Mouse (Mus musculus) mouse embryonic stem cell (cell line): ENCODE results near the gene Ptov1.

Experiments used
- in situ Hi-C, 2 experiments: fragments of 300-500 bp; cut with MboI; formaldehyde crosslinking; loops; 1 replicate in 1 of 2; 3 replicates in 1 of 2; pipeline ENCODE4 v1.14.3; 2019 to 2020; ENCODE audit warnings: low sequenced_read_pairs in 2 of 2, low pct_unique_long_range_greater_than_20kb in 1 of 2, mixed read lengths in 1 of 2; ENCODE audit not compliant: unreplicated experiment in 1 of 2

Gene Ptov1

DNA sequence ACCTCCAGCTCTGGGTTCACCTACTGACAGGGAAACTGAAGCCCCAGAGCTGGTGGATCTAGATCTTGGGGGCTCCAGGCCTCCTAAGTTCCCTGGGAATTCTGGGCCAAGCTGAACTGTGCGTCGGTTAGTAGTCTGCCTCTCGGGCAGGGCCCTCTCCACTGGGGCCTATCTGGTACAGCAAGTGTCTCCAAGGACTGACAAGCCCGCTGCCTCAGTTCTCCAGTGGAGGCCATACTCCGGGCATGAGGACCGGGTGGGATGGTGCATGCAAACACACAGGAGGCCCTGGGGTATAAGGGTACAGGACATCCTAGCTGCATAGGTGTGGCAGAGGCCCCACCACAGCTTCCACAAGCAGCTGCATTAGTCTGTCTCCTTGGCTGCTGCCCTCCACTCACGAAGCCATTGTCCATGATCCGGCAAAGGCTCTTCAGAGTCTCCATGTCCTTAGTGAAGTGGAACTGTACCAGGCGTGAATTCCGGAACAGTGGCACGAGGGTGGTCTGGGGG lies 5.5 kb downstream of the Ptov1 start:
- in situ Hi-C loops = no loop called here

DNA sequence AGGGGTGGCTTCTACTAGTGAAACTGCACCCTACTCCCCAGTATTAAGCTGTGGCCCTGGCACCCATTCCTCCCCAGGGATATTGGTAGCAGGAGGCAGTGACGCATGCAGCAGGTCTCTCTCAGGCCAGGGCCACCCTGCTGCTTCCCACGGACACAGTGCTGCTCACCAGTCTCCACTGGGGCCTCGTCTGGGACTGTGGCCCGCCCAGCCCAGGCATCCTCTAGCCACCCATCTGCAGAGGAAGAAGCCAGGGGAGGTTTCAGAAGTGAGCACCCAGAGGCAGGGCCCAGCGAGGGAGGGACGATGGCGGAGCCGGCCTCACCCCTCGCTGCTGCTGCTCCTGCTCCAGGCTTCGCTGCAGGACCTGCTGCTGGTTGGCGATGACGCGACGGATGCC lies 6.4 kb downstream of the Ptov1 start:
- in situ Hi-C loops = no loop called here

DNA sequence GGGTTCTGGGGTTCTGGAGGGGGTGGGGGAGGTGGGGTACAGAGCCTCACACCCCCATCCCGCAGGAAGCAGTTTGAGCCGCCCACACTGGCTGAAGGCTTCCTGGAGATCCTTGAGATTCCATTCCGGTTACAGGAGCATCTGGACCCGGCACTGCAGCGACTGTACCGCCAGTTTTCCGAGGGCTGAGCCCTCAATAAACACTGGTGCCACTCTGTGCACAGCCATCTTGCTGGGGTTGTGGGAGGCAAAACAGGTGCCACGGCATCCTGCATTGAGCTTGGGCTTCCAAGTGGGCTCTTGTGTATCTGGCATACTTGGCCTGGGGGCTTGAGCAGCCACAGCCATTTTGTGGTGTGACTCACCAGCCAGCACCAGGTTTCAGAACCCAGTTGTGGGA lies 7.2 kb downstream of the Ptov1 start:
- in situ Hi-C loops = no loop called here

DNA sequence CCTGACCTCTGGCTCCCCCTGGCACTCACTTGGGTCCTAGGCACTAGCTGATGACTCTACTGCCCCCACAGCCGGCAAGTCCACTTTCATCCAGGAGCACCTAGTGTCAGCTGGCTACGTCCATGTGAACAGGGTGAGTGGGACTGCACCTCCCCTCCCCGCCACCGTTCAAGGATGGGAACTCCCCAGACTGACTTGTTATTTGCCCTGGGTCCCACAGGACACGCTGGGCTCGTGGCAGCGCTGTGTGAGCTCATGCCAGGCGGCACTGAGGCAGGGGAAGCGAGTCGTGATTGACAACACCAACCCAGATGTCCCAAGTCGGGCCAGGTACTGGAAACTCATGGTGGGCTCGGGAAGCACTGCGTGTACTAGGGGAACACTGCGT lies 8.2 kb downstream of the Ptov1 start:
- in situ Hi-C loops = no loop called here

DNA sequence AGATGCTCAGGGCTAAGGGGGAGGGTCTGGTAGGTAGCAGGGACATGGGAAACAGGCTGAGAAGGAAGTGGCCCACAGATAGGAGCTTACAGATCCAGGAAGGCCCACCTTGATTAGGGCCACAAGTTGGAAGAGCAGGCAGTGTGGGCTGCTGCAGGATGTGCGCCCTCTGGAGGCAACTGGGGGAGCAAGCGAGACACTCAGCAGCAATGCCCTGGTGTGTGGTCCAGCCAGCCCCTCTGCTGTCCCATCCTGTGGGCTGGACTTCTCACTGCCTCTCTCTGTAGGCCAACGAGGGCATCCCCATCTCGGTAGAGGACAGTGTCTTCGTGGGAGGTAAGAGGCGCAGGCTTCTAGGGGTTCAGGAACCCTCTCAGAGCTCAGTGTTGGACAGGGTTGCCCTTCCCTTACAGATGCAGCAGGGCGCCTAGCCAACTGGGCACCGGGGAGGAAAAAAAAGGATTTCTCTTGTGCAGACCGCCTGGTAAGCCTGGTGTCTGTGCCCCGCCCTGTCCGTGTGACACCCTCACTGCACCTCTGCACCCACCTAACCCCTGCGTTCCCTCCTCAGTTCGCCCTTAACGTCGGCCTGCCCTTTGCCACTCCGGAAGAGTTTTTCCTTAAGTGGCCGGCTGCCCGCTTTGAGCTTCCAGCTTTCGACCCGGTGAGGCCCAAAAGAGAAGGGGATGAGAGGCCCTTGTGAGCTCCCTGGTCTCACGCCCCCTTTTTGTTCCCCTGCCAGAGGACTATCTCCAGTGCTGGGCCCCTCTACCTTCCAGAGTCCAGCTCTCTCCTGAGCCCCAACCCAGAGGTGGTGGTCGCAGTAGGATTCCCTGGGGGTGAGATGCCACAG lies 8.8 kb downstream of the Ptov1 start:
- in situ Hi-C loops = no loop called here

DNA sequence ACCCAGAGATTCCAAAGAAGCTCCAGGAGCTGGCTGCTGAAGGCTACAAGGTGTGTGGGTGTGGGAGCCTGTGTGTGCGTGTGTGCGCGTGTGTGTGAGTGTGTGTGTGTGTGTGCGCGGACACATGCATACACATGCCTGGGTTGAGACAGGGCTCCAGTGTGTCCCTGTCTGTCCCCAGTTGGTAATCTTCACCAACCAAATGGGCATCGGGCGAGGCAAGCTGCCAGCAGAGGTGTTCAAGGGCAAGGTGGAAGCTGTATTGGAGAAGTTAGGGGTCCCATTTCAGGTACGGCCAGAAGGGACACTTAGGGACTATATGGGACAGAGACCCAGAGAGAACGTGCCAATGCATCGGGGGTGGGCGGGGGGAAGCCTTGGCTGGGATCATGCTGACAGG lies 9.7 kb downstream of the Ptov1 start:
- in situ Hi-C loops = loop anchor here in 1 of 2 experiments (10.0 kb wide), 1 partner anchor 305 kb away; the partner anchor contains the start of gene Nr1h2

DNA sequence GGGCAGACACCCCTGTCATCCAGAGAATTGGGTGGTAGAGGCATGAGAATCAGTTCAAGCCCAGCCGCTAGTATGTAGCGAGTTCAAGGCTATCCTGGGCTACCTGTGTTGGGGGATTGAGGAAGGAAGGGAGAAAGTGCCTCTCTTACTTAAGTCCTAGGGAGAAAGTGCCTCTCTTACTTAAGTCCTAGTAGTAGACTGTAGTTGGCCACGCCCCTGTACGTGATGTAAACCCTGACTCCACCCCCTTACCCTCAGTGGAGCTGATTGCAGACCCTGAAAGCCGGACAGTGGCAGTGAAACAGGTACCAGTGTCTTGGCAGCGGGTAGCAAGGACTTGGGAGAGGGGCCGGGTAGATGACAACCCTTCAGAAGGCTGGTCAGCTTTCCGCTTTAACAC lies 11.7 kb downstream of the Ptov1 start:
- in situ Hi-C loops = loop anchor here in 1 of 2 experiments (10.0 kb wide), 1 partner anchor 303 kb away; the partner anchor contains the start of gene Nr1h2

DNA sequence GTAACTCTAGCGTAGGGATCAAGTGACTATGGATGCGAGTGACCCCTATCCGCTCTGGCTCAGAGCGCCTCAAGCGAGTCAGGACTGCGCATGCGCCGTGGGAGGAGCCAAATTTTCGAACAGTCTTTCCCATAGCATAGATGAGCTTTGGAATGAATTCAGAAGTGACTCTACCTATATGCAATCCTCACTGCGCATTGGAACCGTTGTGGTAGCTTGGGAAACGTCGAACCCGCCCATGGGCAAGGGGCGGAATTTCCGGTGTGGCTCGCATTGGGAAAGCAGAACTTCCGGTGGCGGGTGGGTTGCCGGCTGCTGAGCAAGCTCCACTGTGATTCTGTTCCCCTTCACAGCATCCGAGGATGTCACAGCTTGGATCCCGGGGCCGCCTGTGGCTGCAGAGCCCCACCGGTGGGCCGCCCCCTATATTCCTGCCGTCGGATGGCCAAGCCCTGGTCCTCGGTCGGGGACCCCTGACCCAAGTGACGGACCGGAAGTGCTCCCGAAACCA lies 12.5 kb downstream of the Ptov1 start, which contains the start of gene Pnkp:
Gene Pnkp (plus strand): TSS at position 98 of the 511 bp plus-strand sequence.
- in situ Hi-C loops = loop anchor here in 1 of 2 experiments (10.0 kb wide), 1 partner anchor 302 kb away; the partner anchor contains the start of gene Nr1h2

DNA sequence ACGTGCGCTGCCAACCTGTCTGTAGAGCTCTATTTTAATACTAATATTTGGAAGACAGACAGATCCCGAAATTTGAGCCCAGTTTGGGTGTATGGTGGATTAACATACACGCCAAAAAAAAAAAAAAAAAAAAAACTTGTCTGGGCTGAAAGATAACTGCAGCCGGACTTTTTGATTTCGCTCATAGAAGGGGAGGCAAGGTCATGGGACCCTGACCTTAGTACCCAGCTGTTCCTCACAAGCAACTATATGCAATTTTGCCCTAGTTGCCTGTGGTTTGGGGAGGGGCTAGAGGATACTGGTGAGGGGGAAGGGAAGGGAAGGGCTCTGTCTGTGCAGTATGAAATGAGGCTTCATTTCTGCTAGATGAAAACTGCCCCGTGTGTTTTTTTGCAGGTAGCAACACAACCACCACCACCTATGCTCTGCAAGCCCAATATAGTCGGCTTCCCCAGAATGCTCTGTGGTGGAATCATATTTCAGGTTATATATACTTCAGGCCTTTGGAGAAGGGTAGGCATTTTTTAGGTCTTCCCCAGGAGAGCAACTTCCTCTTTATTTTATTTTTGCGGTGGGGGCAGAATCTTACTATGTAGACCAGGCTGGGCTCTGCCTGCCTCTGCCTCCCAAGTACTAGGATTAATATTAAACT lies 13.2 kb downstream of the Ptov1 start:
- in situ Hi-C loops = loop anchor here in 1 of 2 experiments (10.0 kb wide), 1 partner anchor 302 kb away; the partner anchor contains the start of gene Nr1h2

DNA sequence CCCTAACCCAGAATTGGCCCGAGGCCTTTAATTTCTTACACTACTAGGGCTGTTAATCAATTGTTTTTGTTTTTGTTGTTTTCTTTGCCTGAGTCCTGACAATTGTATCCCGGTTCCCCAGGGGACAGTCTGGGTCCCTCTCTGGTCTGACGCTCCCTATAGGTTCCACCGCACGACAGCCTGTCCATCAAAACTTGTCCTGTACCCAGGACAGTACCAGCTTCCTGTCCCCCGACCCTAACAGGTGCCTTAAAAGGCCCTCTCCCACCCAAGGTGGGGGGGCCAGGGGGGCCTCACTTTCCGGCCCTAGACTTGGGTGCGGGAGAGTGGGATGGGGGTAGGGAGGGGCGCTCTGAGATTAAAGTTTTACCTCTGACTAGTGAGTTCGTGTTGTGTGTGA lies 14.6 kb downstream of the Ptov1 start:
- in situ Hi-C loops = loop anchor here in 1 of 2 experiments (10.0 kb wide), 1 partner anchor 300 kb away; the partner anchor contains the start of gene Nr1h2

DNA sequence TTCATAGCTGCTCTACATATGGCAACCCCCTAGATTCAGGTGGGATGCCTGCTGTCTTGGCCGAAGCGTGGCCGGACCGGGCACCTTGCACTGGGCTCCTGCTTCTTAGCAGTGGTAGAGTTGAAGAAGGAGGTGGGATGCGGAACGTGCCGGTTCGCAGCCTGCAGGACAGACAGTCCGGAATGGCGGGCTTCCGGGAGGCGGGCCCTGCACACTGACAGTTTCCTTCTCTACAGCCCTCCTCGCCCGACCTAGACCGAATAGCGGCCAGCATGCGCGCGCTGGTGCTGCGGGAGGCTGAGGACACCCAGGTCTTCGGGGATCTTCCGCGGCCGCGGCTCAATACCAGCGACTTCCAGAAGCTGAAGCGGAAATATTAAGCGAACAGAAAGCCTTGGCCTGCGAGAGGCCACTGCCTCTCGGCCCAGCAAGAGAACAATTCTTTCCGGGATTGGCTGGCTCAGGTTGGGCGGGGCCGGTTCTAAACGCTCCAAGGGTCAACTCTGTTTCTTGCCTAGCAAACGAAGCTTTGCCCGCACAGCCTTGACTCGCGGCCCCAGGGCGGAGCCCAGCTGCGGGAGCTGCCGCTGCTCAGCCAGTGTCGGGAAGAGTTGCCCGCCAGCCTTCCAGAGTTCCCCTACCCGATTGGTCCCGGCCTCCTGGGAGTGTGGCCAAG lies 15.1 kb downstream of the Ptov1 start:
- in situ Hi-C loops = loop anchor here in 1 of 2 experiments (10.0 kb wide), 1 partner anchor 300 kb away; the partner anchor contains the start of gene Nr1h2

DNA sequence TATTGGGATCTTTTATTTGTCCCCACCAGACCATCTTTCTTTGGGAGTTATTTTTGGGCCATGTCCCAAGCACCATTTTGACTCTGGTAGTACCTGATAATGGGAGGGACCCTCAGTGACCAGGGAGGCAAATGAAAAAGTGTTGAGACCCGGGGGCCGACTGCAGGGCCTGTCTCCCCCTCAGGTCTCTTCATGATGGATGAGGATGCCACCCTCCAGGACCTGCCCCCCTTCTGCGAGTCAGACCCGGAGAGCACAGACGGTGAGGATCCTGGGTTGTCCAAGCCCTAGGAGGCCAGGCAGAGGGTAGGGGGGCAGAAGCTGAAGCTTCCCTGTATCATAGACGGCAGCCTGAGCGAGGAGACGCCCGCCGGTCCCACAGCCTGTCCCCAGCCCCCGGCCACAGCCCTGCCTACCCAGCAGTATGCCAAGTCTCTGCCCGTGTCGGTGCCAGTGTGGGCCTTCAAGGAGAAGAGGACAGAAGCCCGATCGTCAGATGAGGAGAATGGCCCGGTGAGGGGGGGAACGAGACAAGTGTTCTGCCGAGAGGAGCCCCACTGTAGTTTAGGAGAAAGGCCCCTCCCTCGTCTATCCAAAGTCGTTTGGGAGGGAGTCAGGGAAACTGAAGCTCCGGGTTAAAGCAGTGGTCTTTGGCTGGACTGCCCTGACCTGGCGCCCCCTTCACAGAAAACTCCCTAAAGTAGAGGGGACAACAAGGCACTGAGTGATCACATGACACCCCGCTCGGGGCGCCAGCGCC lies 15.8 kb downstream of the Ptov1 start:
- in situ Hi-C loops = loop anchor here in 1 of 2 experiments (10.0 kb wide), 1 partner anchor 299 kb away; the partner anchor contains the start of gene Nr1h2

DNA sequence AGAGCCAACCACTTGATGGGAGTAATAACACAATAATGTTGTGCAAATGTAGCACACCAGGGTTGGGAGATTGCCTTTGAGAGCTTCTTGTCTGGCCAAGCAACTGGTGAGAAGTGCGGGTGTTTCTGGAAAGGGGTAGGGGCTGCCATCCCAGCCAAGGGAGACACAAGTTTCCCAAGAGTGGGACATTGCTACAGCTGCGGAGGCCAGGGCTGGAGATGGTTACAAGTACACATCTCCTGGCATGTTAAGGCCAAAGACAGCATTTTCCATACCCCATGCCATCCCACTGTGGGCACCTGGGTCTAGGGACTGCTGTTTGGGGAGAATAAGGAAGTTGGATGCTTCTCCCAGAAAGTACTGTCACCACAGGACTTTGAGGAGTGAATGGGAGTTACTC lies 16.5 kb downstream of the Ptov1 start:
- in situ Hi-C loops = loop anchor here in 1 of 2 experiments (10.0 kb wide), 1 partner anchor 298 kb away; the partner anchor contains the start of gene Nr1h2

DNA sequence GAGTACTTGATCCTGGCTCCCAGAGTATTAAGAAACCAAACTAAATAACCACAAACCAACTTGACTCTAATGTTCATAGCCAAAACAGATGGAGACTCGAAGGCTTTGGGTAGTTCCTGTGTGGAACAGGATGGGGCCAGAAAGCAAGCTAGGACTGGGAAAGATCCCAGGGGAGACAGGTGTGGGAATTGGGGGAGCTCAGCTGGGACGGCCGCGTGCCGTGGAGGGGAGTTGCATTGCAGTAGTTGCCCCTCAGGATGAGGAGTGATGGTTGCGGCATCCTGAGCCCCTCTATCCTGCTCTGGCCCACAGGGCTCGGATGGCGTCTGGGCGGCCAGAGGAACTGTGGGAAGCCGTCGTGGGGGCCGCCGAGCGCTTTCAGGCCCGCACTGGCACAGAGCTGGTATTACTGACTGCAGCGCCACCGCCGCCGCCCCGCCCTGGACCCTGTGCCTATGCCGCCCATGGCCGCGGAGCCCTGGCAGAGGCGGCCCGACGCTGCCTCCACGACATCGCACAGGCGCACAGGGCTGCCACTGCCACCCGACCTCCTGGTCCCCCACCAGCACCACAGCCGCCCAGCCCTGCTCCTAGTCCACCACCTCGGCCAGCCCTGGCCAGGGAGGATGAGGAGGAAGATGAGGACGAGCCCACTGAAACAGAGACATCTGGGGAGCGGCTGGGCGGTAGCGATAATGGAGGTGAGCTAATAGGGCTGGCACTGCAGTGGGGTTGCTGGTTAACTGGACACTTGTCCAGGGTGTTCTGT lies 17.1 kb downstream of the Ptov1 start:
- in situ Hi-C loops = loop anchor here in 1 of 2 experiments (10.0 kb wide), 1 partner anchor 298 kb away; the partner anchor contains the start of gene Nr1h2

DNA sequence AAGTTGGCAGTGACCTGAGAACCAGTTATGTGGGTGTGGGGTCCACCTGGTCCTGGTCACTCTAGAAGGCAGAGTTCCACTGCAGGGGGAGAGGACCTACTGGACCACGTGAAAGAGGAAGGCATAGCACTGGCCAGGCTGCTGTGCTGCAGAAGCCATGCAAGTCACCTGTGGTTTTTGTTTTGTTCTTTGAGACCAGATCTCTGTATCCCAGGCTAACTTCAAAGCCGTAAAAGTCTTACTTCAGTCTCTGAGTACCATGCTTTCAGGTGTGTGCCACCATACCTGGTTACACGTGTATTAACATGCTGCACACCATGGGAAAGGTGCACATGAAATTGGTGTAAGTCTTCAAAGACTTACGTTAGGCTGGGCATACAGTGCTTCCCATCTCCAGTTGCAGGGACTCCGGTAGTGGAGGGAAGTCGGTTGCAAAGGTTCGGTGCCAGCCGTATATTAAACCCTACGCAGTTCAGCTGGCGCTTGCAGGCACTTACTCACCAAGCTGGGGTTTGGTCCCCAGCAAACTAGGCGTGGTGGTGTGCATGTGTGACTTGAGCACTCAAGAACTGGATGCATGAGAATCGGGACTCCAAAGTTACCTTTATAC lies 17.9 kb downstream of the Ptov1 start:
- in situ Hi-C loops = loop anchor here in 1 of 2 experiments (10.0 kb wide), 1 partner anchor 297 kb away; the partner anchor contains the start of gene Nr1h2
